Mouse (Mus musculus) heart, embryonic 15.5 days (tissue): ENCODE data around the gene Olfml2a. TPM values are rescaled to one million over a fixed set of nuclear protein-coding genes. Genes with fewer than 3 reads are reported as not detected.
A peak's percentile ranks its signal among the peaks of the same experiment; 100 is the strongest.

Source experiments
- ATAC-seq: fragments of 200-750 bp; cut with Nextera tagmentation; replicated peaks from 2 replicates; pipeline ENCODE4 v1.8.0; 2017; ENCODE audit warnings: low read depth, moderate TSS enrichment; ENCODE audit not compliant: insufficient number of reproducible peaks, insufficient read depth, low FRiP score
- H3K27ac ChIP-seq: fragments of 300-500 bp; sonication (generic); 2 replicates; pipeline ENCODE4 v1.5.1; 2015; ENCODE audit warnings: mild to moderate bottlenecking, inconsistent platforms
- H3K27me3 ChIP-seq: fragments of 300-500 bp; sonication (generic); 2 replicates; pipeline ENCODE4 v1.6.1; 2015; ENCODE audit warnings: inconsistent platforms
- H3K36me3 ChIP-seq: fragments of 300-500 bp; sonication (generic); 2 replicates; pipeline ENCODE4 v1.6.1; 2015; ENCODE audit warnings: mild to moderate bottlenecking, inconsistent platforms
- H3K4me1 ChIP-seq: fragments of 300-500 bp; sonication (generic); replicated peaks from 2 replicates; pipeline ENCODE4 v1.6.1; 2015; ENCODE audit warnings: inconsistent platforms
- H3K4me2 ChIP-seq: fragments of 300-500 bp; sonication (generic); 2 replicates; pipeline ENCODE4 v1.6.1; 2015; ENCODE audit warnings: inconsistent platforms, mild to moderate bottlenecking, moderate library complexity
- H3K4me3 ChIP-seq: fragments of 300-500 bp; sonication (generic); 2 replicates; pipeline ENCODE4 v1.5.1; 2015; ENCODE audit warnings: mild to moderate bottlenecking, inconsistent platforms
- H3K9ac ChIP-seq: fragments of 300-500 bp; sonication (generic); 2 replicates; pipeline ENCODE4 v1.6.1; 2015; ENCODE audit warnings: mild to moderate bottlenecking, inconsistent platforms
- H3K9me3 ChIP-seq: fragments of 300-500 bp; sonication (generic); replicated peaks from 2 replicates; pipeline ENCODE4 v1.6.1; 2016; ENCODE audit warnings: inconsistent platforms
- WGBS: fragments of 180-500 bp; shearing (Covaris S2); methylation state at CpG from one replicate; pipeline ENCODE4 v1.1.7; 2015; ENCODE audit warnings: mixed read lengths; 5-methylcytosine and 5-hydroxymethylcytosine counted together
- polyA plus RNA-seq: library from polyadenylated mRNA; unstranded; fragments of >200 nt; fragmentation: Nextera tagmentation; extraction: Ambion mirVana; gene quantifications from 2 replicates; pipeline ENCODE4 v1.2.1, GENCODE M21; 2015

Gene Olfml2a
- polyA plus RNA-seq, 1 experiment from 2014 or later, result 7.2 TPM

DNA sequence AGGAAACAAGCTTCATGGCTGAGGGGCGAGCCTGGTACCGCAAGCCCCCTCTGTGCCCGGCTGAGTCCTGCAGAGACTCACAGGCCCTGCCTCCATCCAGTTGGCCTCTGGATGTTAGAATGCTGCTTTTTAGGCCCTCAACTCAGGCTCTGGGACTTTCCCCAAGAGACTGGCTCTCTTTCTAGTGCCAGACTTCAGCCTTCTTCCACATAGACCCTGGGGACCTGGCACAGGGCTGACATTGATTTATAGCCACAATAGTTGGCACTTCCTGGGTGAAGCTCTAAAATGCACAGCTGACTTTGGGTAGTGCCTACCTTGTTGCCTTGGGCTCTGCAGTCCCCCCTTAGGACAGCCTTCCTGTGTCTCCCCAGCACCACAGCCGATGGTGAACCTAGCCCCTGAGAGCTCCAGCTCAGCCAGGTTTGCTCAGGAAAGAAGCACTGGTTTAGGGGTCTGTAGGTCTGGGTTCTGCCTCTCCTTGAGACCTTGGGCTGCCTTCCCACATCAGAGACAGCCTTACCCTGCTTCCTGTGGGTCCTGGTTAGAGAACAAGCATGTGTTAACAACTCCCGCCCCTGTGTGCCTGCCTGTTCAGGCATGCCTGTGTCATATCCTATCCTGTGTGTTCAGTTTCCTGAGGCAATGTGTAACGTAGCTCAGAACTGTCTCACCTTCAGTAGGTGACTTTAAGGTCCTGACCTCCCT, 56.2 kb downstream of the Olfml2a start:
- H3K4me2 ChIP-seq, result no peak overlapping the region
- ATAC-seq, result no peak

DNA sequence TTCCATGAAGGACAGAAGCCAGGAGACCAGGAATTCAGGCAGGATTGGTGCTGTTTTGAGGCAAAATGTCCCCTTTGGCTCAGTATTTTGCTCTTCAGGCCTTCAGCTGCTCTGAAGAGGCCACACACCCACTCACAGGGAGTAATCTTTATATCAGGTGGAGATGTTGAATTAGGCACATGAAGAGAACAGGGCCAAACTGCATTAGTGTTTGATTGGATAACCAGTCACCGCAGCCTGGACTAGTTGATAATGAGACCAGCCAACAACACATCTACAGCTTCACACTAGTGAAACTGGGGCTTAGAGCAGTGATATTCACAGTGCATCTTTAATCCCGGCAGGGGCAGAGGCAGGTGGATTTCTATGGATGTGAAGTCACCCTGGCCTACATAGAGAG, 57.2 kb downstream of the Olfml2a start:
- WGBS, result 83% methylated on average over 2 of the region's 2 CpGs
- no peak overlapping the region for H3K4me3 ChIP-seq
- H3K4me1 ChIP-seq, result 0 out of 2 replicates have a peak, but pooled peaks cover 5% of the 10 kb centered on the region
- H3K4me2 ChIP-seq, result no peak overlapping the region
- H3K9me3 ChIP-seq, result no peaks in the 10 kb centered on the region
- H3K27me3 ChIP-seq, result no peaks in the 10 kb centered on the region
- no peak for ATAC-seq
- no peak overlapping the region for H3K27ac ChIP-seq
- no peak overlapping the region for H3K9ac ChIP-seq
- no peaks in the 10 kb centered on the region for H3K36me3 ChIP-seq

More for the DNA sequence above, 56.2 kb downstream of the Olfml2a start:
- WGBS, result 73% methylated on average over 6 of the region's 6 CpGs
- Histone ChIP-seq H3K4me3 (no peak overlapping the region), H3K4me1 (0 out of 2 replicates have a peak, but pooled peaks cover 5% of the 10 kb centered on the region), H3K27ac (no peak overlapping the region), H3K36me3 (no peaks in the 10 kb centered on the region), H3K9me3 (no peaks in the 10 kb centered on the region), H3K27me3 (no peaks in the 10 kb centered on the region), H3K9ac (no peak overlapping the region)

DNA sequence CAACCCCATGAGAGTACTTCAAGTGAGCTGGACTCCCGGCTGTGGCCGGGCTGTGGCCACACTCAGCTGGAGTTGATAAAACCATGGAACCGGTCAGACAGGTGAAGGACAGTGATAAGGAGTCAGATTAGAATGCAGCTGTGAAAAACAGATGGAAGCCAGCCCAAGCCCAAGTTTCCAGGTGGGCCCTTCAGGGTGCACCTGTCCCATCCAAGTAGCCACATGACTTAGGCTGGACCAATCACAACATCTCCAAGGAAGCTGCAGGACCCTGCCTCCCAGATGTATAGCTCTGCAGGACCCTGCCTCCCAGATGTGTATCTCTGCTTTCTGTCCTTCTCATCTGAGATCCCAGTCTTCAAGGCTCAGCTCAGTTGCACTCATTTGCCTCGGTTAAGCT, 60.2 kb downstream of the Olfml2a start:
- Histone ChIP-seq H3K36me3 (no peaks in the 10 kb centered on the region), H3K4me3 (no peak overlapping the region), H3K27me3 (no peaks in the 10 kb centered on the region; the same call in 1 of the 2 replicates), H3K27ac (no peak overlapping the region), H3K9me3 (no peaks in the 10 kb centered on the region), H3K4me2 (no peak overlapping the region), H3K4me1 (0 out of 2 replicates have a peak, but pooled peaks cover 5% of the 10 kb centered on the region), H3K9ac (no peak overlapping the region)
- WGBS, result 48% methylated on average over 4 of the region's 4 CpGs
- ATAC-seq, result no peak

- H3K27me3 ChIP-seq, result no peaks in the 10 kb centered on the region; the same call in 1 of the 2 replicates
- ATAC-seq, result no peak; the same call in 1 of the 2 replicates
- H3K27ac ChIP-seq, result no peak overlapping the region
- H3K4me2 ChIP-seq, result no peak overlapping the region
- no peak overlapping the region for H3K4me3 ChIP-seq
- H3K9me3 ChIP-seq, result no peaks in the 10 kb centered on the region
- H3K9ac ChIP-seq, result no peak overlapping the region
- WGBS, result 51% methylated on average over 4 of the region's 4 CpGs
- no peaks in the 10 kb centered on the region for H3K36me3 ChIP-seq
- peaks cover 9% of the 10 kb centered on the region for H3K4me1 ChIP-seq
These were observed 60.7 kb downstream of the Olfml2a start for GRCm38 (mm10) chr2:38992452-38992851.

DNA sequence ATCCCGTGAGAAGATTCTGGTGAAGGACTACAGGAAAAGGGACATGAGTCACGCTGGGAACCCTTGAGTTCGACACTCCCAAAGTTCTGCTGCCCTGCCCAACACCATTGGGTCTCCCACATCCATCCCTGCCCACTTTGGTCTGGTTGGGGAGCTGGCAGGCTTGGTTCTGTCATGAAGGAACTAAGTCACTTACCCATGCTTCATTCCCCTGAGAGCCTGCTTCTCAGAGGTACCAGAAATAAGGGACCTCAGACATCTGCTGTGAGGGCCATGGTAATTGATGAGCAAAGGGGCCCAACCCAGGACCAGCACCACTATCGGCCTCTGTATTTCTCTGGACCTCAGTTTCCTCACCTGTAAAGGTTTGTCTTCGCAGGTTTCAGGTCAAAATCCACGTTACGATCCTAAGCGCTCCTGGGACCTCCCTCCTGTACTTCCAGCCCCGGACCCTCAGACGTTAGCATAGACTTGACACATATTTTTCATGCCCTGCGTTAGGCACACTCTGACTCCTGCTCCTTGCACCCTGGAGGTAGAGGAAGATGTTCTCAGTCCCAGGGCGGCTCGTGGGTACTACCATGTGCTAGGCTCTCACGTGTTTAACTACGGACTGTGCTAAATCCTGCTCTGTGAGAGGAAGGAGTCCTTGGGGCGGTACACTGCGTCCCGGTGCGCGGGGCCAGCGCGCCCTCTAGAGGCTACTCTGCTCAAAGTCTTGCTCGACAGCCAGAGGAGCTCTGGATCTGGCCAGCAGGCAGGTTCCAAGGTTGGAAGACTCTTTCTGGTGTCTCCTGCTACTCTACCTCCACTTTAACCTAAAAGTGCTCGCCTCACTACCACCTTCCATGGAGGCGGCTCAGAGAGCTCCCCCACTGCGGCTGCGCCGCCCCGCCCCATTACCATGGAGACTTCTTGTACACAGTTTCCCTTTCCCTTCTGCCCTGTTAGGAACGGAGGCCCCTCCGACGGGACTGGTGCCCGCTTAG, 65.9 kb downstream of the Olfml2a start, which contains the start of gene Wdr38:
TSS of gene Wdr38 (plus strand) at position 91 of the 989 bp plus-strand sequence.
- Histone ChIP-seq H3K4me3 (peak within 1 kb of the TSS; percentile 55), H3K36me3 (peaks cover 27% of the 10 kb centered on the region), H3K4me2 (peak within 1 kb of the TSS; percentile 60), H3K9me3 (no peaks in the 10 kb centered on the region), H3K9ac (peak within 1 kb of the TSS; percentile 44), H3K27ac (peak within 1 kb of the TSS; percentile 55), H3K27me3 (no peaks in the 10 kb centered on the region; the same call in 1 of the 2 replicates), H3K4me1 (peaks cover 11% of the 10 kb centered on the region)
- ATAC-seq, result peak; percentile 93
- 10% methylated on average over 33 of the region's 33 CpGs for WGBS

DNA sequence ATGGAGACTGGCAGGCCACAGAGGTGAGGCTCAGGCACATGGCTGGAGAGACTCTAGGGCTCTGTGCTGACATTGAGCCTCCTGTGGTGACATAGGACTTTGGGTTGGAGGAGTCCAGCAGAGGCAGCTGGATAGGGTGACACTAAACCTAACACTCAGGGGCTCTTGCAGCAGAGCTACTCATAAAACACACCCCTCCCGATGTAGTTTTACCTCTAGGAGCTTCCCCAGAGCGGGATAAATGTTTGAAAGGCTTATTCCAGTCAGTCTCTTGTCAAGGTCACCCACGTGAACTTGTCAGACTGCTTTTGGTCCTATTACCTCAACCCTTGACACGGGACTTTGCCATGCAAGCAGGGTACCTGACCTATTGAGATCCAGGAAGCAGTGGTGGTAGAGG, 67.6 kb downstream of the Olfml2a start:
- ATAC-seq, result no peak
- H3K9me3 ChIP-seq, result no peaks in the 10 kb centered on the region
- H3K4me1 ChIP-seq, result peaks cover 27% of the 10 kb centered on the region
- peaks cover 38% of the 10 kb centered on the region for H3K36me3 ChIP-seq
- WGBS, result 48% methylated on average over 4 of the region's 4 CpGs
- no peak overlapping the region for H3K27ac ChIP-seq
- H3K9ac ChIP-seq, result no peak overlapping the region
- no peaks in the 10 kb centered on the region; the same call in 1 of the 2 replicates for H3K27me3 ChIP-seq
- no peak overlapping the region for H3K4me3 ChIP-seq
- H3K4me2 ChIP-seq, result no peak overlapping the region

DNA sequence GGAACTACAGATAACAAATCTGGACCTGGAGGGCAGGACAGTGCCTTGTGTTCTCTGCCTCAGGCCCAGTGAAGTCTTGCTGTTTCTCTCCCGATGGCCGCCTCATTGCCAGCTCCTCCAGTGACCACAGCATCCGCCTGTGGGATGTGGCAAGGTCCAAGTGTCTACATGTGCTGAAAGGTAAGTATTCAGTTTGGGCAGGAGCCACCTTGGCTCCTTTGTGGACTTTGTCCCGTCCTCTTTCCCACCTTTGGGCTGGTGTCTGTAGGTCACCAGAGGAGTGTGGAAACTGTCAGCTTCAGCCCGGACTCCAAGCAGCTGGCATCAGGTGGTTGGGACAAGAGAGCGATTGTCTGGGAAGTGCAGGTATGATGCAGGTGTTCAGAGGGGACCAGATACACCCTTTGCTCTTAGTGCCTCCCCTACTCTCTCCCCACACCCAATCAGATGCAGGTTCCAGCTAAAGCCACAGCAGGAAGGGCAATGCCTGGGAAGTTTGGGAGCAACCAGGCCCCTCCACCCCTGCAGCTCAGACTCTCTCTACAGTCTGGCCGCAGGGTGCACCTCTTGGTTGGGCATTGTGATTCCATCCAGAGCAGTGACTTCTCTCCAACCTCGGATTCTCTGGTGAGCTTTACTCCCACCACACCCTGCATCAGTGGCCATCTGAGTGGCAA, 68.3 kb downstream of the Olfml2a start:
- H3K4me2 ChIP-seq, result no peak overlapping the region
- H3K9me3 ChIP-seq, result no peaks in the 10 kb centered on the region
- no peak overlapping the region for H3K4me3 ChIP-seq
- H3K27ac ChIP-seq, result no peak overlapping the region
- no peak overlapping the region for H3K9ac ChIP-seq
- no peak for ATAC-seq
- H3K4me1 ChIP-seq, result peaks cover 27% of the 10 kb centered on the region
- no peaks in the 10 kb centered on the region; the same call in 1 of the 2 replicates for H3K27me3 ChIP-seq
- 64% methylated on average over 8 of the region's 8 CpGs for WGBS
- H3K36me3 ChIP-seq, result peaks cover 38% of the 10 kb centered on the region

- Histone ChIP-seq H3K4me2 (no peak overlapping the region), H3K4me1 (peaks cover 27% of the 10 kb centered on the region), H3K9me3 (no peaks in the 10 kb centered on the region), H3K27ac (no peak overlapping the region), H3K36me3 (peaks cover 38% of the 10 kb centered on the region), H3K4me3 (no peak overlapping the region), H3K9ac (no peak overlapping the region), H3K27me3 (no peaks in the 10 kb centered on the region; the same call in 1 of the 2 replicates)
- 77% methylated on average over 4 of the region's 4 CpGs for WGBS
- no peak for ATAC-seq
These were observed 68.8 kb downstream of the Olfml2a start for GRCm38 (mm10) chr2:39000587-39000919.

DNA sequence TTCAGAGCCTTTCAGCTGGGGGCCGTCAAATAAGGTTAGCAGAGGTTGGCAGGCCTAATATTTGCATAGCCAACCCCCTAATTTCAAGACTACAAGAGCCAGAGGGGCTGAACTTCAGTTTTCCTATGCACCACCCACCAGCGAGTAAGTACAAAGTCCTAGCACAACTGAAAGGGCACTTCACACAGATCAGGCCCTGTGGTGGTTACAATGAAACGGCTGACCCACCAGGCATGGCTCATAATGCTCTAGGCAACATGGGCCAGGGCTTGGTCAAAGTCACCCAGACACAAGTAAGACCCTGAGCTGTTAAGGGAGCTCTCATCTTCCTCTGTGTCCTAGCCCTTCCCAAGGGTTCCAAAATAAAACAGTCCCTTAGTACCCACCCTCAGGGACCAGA, 70.1 kb downstream of the Olfml2a start:
- H3K9ac ChIP-seq, result no peak overlapping the region
- 82% methylated on average over 3 of the region's 3 CpGs for WGBS
- no peak for ATAC-seq

GRCm38 (mm10) chr2:39003106-39003505, 71.3 kb downstream of the Olfml2a start:
- Histone ChIP-seq H3K4me2 (peak overlapping the region; percentile 78), H3K4me3 (peak overlapping the region; percentile 64), H3K27ac (no peak overlapping the region), H3K9ac (peak overlapping the region; percentile 76; the same call in 1 of the 2 replicates), H3K9me3 (no peaks in the 10 kb centered on the region), H3K4me1 (peaks cover 32% of the 10 kb centered on the region), H3K36me3 (peaks cover 38% of the 10 kb centered on the region), H3K27me3 (no peaks in the 10 kb centered on the region)
- 42% methylated on average over 8 of the region's 8 CpGs for WGBS
- no peak for ATAC-seq

More for the DNA sequence above, 70.1 kb downstream of the Olfml2a start:
- no peak overlapping the region for H3K4me2 ChIP-seq
- no peak overlapping the region for H3K27ac ChIP-seq
- H3K4me3 ChIP-seq, result no peak overlapping the region
- H3K27me3 ChIP-seq, result no peaks in the 10 kb centered on the region; the same call in 1 of the 2 replicates
- H3K36me3 ChIP-seq, result peaks cover 38% of the 10 kb centered on the region
- no peaks in the 10 kb centered on the region for H3K9me3 ChIP-seq
- H3K4me1 ChIP-seq, result peaks cover 36% of the 10 kb centered on the region

- H3K9me3 ChIP-seq, result no peaks in the 10 kb centered on the region
- no peak overlapping the region for H3K27ac ChIP-seq
- peak overlapping the region; percentile 76 for H3K9ac ChIP-seq
- peak overlapping the region; percentile 64 for H3K4me3 ChIP-seq
- no peak for ATAC-seq
- H3K27me3 ChIP-seq, result no peaks in the 10 kb centered on the region
- H3K4me2 ChIP-seq, result peak overlapping the region; percentile 78
- peaks cover 38% of the 10 kb centered on the region for H3K36me3 ChIP-seq
- peaks cover 33% of the 10 kb centered on the region for H3K4me1 ChIP-seq
- 58% methylated on average over 5 of the region's 5 CpGs for WGBS
These were observed 71.7 kb downstream of the Olfml2a start for GRCm38 (mm10) chr2:39003512-39003911.
